Mouse (Mus musculus) liver (tissue): ENCODE results near the gene Gm49387.
A peak's percentile ranks its signal among the peaks of the same experiment; 100 is the strongest.

Experiments
- DNase-seq: peaks from one replicate; pipeline ENCODE4 v3.0.0-alpha.2; 2020; ENCODE audit warnings: mixed read lengths

Gene Gm49387

DNA sequence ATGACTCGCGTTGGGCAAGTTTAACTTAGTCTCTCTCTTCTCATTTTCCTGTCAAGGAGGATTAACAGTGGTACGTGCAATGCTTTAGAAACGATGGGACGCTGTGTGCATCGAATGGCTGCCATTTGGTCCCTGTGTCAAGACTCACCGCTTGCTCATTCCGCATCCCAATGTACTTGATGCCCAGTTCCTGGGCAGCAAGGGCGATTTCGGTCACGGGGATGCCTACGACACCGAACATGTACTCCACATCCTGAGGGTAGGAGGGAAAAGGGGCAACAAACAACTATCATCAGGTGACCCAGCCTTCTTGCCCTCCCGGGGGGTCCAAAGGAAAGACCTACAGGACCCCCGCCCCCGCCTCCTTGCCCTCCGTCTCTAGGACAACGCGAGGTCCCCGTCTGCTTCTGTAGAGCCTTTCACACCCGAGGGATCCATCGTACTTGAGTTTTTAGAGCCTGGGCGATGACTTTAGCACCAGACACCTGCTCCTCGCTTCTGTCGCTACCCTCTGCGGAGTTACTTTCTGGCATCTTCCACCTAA is at the start of gene Gm49387:
Gene Gm49387, minus strand, starts transcription at position 533 of the 544 bp plus-strand sequence.
- DNase-seq = peak; percentile 29

GRCm38 (mm10) chr14:31686231-31686630 is 45.6 kb upstream of the Gm49387 start:
- DNase-seq = no peak

DNA sequence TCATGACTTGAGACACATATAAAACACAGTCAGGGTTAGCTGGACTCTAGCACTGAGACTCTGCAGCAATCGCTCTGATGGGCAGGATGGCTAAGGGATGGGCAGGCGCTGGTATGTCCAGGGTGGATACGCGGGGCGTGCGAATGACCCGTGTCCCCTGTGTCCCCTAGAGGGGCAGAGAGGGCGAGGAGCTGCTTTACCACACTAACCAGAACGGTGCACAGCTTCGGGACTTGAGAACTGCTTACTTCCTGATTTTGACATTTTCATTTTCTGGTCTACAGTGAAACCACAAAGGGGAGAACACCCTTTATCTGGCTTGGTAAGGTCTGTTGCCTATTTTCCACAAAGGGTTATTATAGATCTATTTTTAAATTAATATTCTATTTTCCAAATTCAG is 45.0 kb upstream of the Gm49387 start:
- no peak for DNase-seq

DNA sequence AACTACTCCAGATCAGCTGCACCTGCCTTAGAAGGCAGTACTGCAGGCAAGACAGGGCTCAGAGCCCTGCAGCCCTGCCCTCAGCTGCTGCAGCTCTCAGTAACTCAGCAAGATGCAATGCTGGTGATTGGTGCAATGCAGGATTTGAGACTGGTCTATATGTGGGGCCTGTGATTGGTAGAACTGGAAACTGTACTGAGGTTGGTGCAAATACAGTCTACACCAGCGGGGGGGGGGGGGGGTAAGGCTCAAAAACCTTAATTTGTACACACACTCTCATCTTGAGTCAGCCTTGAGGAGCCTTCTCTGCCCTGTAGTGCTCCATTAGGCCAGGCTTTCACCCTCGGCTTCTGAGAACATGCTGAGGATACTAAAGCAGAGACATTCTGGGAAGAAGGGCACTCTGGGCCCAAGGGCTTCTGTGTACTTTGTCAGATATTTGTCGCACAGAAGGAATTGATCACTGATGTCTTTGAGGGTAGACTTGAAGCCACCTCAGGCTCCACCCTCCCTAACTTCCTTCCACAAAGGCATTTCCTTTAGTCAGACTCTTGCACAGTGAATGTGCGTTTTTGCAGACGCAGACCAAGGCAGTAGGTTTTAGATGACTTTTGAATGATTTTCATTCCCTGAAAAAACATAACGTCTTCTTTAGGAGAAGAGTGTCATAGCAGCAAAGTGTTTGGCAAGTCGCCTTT is 43.8 kb upstream of the Gm49387 start:
- DNase-seq = no peak

DNA sequence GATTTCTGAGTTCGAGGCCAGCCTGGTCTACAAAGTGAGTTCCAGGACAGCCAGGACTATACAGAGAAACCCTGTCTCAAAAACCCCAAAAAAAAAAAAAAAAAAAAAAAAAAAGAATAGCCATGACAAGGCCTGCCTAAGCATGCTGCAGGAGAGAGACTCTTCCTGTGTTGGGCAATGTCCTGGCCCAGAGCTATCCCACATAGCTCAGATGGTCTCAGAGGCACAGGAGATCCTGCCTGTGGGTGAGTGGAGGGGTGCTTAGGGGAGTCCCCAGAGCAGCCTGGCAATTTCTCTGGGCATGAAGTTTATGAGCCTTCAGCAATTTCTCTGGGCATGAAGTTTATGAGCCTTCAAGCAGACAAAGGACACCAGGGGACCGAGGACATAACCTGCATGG is 42.9 kb upstream of the Gm49387 start:
- DNase-seq = no peak

- no peak for DNase-seq
These were observed 41.4 kb upstream of the Gm49387 start for GRCm38 (mm10) chr14:31681931-31682555.

GRCm38 (mm10) chr14:31681291-31681690 is 40.6 kb upstream of the Gm49387 start:
- DNase-seq = no peak

- DNase-seq = no peak
These were observed 40.0 kb upstream of the Gm49387 start for GRCm38 (mm10) chr14:31680656-31681055.

DNA sequence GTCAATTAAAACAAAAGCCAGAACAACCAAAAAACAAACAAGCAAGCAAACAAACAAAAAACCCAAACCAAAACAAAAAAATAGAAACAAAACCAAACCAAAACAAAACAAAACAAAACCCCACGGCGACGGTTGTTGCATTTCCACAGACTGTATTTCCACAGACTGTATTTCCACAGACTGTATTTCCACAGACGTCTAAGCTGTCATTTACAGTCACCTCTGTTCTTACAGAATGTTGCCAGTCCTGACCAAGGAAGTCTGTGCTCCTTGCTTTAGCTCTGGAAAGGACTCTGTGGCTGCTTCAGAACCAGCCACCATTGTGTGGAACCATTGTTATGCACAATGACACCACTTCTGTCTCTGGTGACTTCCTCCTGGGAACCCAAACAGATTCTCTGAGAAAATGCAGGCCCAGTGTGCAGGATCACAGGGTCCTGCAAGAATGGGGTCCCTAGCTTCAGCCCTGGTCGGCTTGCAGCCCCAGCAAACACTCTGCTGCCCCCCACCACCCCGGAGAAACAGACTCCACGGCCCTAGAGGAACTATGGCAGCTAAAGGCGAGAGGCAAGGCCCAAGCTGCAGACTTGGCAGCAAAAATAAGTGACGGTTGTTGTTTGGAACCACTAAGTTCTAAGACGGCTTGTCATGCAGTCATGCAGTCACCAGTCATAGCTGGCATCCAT is 31.1 kb upstream of the Gm49387 start:
- DNase-seq = peak; percentile 1

DNA sequence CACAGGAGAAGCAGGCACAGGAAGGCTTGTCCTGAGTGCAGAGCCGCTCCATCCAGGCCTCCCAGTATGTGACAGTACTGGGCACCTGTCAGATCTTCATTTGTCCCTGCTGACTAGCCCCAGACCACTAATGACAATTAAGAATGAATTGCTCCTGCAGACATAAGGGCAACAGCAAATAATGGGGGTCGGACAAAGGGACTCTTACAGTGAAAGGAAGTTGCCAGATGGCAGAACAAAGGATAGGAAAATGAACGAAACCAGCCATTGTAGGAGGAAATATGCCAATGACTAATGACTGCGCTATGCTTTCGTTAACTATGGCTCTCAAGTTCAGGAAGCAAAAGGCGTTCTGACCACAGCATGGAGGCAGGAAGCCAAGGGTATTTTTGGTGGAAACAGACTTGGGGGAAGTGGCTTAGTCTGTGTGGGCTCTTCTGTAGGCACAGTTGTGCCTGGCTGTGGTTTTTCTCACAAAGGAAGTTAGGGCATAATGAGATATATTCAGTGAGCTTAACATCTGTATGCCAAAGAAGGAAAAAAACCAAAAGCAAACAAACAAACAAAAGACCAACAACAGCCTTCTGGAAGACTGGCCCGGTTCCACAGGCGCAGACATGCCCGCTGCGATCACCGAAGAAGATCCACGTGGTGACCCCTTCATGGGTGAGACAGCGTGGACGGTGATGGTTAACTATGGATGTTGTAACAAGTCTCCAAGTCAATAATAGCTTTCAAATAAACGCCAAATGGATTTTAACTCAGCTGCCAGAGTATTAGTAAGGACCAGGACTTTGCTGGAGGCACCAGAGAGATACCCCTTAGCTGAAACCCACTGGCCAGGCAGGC is 29.2 kb upstream of the Gm49387 start:
- peak; percentile 19 for DNase-seq

DNA sequence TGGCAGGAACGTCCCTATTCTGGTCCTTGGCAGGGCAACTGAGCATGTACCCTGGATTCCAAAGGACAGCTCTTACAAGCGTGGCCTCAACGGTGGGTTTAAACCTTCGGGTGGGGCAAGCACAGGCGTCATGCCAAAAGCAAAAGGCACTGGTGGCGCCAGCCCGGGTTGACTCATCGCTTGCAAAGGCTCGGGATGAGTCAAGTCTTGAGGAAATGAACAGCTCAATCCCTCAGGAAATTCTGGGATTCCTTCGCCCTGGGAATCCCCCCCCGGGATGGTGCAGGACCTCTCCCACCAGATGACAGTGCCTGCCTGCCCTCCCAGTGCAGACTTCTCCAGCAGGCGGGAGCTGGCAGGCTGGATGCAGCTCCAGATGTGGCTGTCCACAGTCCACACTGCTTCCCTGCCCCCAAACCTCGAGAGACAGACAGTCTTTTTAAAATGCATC is 28.5 kb upstream of the Gm49387 start:
- DNase-seq = no peak

GRCm38 (mm10) chr14:31668326-31668725 is 27.6 kb upstream of the Gm49387 start:
- DNase-seq = no peak

- DNase-seq = no peak
These were observed 27.1 kb upstream of the Gm49387 start for GRCm38 (mm10) chr14:31667741-31668140.

DNA sequence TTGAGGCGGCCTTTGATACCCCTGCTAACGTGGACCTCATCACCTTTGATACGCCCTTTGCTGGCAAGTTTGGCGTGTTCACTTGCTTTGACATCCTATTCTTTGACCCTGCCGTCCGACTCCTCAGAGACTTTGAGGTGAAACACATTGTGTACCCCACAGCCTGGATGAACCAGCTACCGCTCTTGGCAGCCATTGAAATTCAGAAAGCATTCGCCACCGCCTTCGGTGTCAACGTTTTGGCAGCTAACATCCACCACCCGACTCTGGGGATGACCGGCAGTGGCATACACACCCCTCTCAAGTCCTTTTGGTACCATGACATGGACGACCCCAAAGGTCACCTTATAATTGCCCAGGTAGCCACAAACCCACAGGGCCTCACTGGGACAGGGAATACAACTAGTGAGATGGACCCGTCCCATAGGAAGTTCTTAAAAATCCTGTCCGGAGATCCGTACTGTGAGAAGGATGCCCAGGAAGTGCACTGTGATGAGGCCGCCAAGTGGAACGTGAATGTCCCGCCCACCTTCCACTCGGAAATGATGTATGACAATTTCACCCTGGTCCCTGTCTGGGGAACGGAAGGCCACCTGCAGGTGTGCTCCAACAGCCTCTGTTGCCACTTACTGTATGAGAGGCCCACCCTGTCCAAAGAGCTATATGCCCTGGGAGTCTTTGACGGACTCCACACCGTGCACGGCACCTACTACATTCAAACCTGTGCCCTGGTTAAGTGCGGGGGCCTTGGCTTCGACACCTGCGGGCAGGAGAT is 26.4 kb upstream of the Gm49387 start:
- no peak for DNase-seq

GRCm38 (mm10) chr14:31665566-31665940 is 24.9 kb upstream of the Gm49387 start:
- no peak for DNase-seq

DNA sequence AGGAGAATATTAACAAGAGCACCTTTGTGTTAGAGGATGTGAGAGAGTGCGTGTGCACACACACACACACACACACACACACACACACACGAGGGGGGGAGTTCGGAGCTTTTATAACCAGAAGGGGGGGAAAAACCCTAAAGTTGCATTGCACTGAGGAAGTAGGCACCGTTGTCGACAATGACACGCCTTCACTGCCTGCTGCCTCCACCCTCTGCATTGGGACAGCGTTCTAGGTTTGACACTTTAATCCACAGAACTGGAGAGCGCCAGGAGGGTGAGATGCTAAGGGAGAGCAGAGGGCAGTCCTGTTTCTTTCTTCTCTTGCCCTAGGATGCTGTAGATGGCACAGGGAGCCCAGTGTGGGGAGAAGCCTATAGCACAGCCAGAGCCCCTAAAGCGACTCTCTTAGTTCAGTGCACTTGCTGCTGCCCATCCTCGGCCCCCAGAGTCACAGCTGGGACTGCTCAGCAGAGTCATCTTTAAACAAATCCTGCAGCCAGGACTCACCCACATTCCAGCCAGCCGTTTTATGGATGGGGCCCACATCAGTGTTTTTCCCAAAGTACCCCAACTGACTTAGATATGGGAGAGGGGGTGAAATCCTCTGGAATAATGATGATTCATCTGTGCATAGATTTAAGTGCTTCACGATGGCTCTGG is 24.4 kb upstream of the Gm49387 start:
- no peak for DNase-seq

DNA sequence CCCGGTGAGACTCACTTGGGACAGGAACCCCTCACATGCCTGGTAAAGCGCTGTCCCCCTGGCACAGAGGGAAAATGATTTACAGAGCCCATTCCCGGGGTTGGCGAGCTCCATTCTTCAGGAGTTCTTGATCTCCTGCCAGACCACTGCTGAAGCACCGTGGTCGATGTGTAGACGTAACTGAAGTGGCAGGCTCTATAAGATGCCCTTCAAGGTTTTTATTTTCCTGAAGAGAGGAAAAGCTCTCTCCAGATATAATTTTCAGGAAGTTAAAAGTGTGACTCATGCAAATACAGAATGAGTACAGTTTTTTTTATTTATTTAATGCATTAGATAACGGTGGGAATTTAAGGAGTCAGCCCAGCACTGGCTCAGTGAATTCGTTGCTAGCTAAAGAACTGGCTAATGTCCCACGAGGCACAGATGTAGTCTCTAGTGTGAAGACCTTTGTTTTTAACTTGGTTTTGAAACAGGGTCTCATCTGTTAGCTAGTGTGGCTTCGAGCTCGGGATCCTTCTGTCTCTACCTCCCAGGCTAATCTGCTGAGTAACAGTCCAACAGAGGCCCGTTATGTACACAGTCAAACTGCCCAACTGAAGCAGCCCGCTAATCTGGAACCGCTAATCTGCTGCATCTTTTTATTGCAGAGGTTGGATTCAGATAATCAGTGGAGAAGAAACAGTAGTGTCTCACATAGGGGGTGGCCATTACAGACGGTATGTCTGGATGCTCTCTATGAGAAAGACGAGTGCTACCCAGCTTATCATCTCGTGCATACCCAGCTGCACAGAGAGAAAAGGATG is 23.6 kb upstream of the Gm49387 start:
- no peak for DNase-seq

- peak; percentile 1 for DNase-seq
These were observed 22.9 kb upstream of the Gm49387 start for GRCm38 (mm10) chr14:31663376-31664099.

DNA sequence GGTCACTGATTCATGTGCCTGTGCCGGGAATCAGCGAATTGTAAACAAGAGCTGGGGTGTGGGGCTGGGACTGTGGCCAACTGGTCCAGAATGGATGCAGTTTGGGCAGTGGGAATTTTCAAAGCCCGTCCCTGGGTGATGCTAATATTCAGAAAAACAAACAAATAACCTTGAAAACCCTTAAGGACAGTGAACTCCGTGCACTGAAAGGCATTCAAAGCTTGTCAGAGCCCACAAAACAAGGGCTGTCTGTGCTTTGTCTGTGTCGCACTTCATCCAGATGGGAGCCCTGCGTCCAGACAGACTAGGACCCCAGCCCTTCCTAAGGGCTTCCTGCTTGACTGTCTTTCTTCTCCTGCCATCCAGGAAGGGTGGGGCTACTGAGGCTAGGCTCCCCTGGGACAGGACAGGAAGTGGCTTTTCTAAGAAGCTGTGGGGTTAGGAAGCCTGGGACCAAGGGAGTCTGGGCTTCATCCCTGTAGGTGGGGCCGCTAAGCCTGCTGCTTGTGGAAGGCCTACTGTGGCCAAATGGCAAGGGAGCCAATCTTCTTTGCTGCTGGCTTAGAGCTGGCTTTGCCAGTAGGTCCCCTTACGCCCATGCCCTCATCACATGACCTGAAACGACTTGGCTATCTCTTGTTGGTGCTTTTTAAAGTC is 22.0 kb upstream of the Gm49387 start:
- peak; percentile 24 for DNase-seq
